Mouse (Mus musculus): ENCODE measurements around the gene Sema3a.
"Not testable (repeated sequence)": the region's sequence is repeated elsewhere in the genome, so short reads cannot be mapped to it uniquely, and the experiment has no call there.

Gene Sema3a

DNA sequence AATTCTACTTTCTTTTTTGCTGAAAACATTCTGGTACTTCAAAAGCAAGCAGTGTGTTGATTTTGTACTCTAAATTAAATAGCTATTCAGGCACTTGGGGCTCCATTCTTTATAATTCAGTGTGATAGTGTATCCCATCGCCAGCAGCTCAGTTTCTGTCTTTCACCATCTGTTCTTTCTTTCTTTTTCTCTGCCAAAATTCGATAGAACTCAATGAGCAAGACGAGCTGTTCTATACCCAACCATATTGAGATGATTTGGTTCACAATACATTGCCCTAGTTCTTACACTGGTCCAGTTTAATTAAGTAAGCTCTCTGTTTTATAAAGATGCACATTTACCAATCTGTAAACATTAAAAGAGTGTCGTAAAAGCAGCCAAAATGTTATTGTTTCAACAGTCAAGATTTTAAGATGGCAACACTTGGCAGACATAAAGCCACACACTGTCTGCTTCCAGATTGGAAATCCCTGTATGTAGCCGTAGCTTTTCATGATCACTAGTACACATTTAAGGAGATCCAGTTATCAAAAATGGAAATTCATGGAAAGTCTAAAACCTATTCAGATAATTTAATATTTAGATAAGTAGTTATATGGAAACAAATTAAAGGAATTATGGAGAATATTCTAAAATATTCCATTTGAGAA, 296.2 kb downstream of the Sema3a start:
- DNase-seq (ENCODE audit: low spot score) = no peak

DNA sequence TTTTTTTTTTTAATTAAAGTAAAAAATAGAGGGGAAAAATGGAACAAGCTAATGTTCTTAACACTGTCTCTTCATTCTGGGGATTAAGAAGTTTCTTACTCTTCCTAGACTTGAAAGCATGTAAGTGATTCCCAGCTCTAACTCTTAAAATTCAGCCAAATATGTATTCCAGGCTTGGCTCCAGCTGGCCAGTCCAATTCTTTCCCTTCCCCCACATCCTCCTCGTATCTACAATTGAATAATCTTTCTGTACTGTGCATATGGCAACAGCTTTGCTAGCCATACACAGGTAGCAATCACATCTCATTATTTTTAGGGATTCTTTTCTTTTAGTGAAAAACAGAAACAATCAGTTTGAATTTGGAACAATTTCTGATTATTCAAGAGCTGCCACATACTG, 303.5 kb downstream of the Sema3a start:
- no peak for DNase-seq (ENCODE audit: low spot score)

DNA sequence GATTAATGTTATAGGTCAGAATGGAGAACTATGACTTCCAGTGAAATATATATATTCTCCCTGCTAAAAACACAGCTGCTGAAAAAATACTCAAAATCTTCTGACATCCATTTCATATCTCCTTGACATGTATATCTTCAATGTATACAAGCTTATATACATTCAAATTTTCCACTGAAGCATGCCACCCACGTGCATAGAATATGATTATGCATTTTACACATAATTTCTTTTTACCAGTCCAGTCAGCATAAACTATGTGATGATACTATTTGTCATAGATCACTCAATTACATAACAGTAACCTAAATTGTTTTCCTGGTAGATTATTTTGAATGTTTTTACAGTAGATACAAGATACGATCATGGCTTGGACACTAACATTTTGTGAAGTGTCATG, 306.6 kb downstream of the Sema3a start:
- DNase-seq (ENCODE audit: low spot score) = no peak

DNA sequence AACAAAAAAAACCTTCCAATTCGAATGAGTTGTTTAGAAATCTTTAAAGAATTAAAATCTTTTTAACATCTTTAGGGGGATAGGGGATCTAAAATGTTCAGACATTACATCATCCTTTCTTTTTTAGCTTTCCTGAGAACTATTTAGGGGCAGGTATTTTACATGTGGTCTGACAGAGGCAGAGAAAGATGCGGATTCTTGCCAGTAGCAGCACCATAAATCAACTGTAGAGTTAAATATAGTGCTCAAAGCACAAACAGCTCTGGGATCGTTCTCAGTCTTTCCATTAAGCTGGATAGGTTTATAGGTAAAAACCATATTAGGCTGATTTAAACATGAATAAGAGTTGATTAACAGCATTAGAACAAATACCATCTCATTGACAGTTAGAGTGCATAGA, 307.4 kb downstream of the Sema3a start:
- no peak for DNase-seq (ENCODE audit: low spot score)

DNA sequence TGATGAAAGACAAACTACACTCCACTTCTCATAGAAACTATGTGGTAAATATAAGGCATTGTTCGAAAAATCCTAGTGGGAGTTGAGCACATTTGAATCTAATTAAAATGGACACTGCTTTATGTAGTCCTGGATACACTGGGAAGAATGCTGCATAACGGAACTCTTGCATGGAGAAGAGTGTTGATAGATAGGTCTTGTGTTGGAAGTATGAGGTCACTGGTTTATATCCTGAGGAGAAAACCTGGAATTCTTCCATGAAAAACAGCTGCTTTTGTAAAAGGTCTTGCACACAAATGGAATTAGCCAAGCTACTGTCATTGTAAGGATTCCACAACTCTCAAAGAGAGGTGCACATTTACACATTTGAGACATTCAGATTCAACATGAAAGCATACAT, 308.1 kb downstream of the Sema3a start:
- DNase-seq (ENCODE audit: low spot score) = no peak

DNA sequence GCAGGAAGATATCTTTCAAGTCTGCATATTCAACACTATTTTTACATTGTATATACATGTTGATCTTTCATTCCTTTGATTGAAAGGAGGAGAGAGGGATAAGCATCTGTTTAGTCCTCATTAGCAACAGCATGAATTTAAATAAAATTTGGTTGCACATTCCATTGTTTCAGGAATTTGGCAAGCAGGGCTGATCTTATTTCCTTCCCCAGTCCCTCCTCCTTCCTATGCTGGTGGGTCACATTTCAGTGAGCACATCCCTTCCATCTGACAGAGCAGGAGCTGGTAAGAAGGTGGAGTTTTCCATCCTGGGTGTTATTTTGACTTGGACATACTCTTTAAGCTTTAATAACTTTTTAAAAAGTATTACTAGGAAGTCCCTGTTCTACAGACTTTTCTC, 315.9 kb downstream of the Sema3a start:
- DNase-seq (ENCODE audit: low spot score) = no peak

DNA sequence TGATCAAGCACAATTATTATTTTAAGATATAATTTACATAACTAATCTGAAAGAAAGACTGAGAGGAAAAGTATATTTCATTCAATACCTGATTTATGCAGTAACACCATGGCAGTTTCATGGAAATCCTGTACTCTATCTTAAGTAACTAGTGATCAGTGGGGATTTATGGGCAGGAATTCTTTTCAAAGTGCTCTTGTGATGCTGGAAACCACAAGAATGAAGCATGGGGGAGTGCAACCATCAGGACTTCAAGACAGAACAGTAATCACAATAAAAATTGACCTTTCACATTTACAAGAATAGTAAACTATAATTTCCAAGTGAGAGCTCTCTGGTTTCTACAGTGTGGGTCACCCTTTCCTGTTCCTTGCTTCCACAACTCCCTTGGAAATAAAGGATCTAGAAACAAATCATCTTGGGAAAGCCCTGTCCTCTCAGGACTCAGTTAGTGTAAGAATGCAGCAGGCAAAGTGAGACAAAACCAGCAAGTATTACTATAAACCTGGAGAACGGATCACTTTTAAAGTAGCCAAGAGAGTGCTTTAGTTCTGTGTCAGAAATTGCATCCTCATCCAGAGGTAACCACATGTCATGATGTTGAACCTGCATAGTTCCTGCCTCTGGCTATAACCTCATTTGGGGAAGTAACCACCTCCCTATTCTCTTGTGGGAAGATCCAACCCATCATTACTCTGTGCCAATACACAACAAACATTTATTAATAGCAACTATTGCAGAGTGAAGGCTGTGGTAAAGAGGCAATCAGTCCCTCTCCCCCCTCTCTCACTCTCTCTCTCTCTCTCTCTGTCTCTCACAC, 335.2 kb downstream of the Sema3a start:
- no peak for DNase-seq (ENCODE audit: low spot score)

DNA sequence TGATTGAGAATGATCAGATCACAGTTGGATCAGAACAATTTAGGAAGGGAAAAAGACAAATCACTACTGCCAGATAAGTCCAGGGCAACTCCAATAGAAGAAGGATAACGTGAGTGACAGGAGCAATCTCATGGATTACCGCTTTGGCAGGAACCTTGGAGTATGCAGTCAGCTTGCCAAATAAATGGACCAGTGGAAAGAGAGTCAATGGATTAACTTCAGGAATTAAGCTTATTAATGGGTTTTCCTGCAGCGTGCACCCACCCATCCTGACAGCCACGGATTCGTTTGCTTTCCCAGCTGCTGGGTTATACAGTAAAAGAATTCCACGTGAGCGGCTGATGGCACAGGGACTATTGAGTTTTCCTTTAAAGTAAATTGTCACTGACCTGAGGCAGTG, 343.6 kb downstream of the Sema3a start:
- no peak for DNase-seq (ENCODE audit: low spot score)

DNA sequence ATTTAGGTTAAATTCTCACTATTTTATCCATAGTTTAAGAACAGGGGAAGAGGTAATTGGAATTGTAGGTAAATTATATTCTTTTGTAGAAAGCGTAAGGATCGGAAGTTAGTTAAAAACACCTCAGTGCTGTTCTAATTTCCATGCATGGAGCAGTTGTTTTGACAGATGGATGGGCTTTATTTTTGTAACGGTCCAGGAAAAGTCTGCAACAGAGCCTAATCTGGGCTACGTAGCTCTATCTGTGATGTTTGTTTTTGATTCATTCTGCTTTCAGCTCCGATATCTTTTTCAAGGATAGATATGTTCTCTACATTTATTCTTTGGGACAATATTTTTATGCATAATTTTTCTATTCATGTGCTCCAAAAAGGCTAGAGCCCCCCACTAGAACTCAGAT, 344.2 kb downstream of the Sema3a start:
- no peak for DNase-seq (ENCODE audit: low spot score)

DNA sequence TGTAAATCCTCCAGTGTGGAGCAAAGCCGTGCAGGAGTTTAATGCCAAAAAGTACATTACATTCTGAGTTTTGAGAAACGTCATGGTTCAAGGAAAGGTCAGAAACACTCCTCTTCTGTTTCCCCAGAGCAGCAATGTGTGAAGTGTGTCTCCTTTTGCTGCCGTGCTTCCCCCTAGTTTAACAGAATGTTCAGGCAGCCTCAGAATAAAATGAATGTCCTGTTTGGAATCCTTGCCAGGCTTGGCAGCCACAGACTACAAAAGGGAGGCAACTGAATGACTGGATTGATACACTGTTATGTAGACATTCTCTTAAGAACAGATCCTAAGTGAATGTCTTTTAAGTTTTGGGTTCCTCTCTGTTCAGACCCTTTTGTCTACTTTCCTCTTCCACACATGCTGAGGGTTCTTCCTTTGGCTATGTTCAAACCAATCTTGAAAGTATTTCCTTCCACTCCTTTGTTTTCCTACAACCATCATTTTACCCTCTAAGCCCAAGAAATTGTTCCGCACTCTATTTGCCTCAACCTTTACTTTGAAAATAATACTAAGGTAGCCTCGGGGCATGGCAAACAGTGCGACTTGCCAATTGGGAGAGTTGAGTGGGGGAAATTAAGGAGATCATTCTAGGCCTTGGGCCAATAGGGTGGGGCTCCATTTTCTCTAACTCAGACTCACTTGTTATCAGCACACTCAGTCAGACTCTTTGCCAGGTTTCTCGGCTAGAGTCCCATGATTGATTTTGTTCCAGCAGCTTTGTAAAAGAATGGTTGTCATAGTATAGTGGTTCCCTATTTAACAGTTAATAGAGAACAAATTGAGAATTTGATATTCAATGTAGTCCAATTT, 345.1 kb downstream of the Sema3a start:
- DNase-seq (ENCODE audit: low spot score) = no peak

DNA sequence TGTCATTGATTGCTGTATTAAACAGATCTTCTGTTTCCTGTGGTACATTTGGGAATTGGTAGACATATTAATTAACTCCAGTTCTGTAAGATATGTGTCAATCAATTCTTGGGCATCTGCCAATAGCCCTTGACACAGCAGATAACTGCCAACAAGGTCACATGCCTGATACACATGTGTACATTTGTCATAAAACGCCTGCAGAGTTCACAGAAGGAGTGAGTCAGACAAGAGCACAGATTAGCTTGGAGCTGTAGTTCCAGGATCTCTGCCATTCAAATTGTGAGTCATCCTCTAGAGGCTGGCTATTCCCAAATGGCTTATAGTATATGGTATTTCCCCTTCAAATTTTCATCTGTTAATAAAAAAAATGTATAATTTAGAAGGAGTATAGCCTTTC, 352.4 kb downstream of the Sema3a start:
- DNase-seq (ENCODE audit: low spot score) = no peak

DNA sequence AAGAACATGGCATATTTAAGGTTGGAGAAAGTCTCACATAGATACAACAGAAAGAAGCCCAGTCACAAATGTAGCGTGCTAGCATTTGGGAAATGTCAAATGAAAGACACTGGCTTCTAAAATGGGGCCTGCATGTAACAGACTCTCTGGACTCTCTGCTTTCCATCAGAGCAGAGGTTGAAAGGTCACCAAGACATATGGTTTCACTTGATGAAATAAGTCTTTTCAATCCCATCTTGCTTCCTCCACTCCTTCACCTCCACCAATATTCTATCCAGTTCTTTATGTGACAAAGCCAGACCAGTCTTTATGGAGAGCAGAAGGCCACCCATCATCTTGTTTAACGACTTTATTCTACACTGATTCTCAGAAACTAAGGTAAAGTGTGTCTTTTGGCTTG, 363.5 kb downstream of the Sema3a start:
- no peak for DNase-seq (ENCODE audit: low spot score)

DNA sequence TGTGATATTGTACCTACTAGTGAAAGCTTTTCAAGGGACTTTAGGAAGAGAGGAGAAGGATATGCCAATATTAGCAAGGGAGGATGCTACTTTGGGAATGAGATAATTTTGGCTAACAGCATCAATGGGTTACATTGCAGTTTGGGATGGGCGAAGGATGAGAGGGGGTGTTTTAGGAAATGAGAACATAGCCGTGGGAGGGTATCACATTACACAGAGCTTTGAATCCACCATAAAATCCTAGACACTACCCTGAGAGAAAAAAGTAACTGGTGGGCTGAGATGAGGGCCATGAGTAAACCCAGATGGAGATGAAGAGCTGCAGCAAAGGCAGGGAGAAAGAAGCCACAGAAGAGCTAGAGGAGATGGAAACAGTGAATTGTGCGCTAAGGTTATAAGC, 370.8 kb downstream of the Sema3a start:
- DNase-seq (ENCODE audit: low spot score) = not testable (repeated sequence)

DNA sequence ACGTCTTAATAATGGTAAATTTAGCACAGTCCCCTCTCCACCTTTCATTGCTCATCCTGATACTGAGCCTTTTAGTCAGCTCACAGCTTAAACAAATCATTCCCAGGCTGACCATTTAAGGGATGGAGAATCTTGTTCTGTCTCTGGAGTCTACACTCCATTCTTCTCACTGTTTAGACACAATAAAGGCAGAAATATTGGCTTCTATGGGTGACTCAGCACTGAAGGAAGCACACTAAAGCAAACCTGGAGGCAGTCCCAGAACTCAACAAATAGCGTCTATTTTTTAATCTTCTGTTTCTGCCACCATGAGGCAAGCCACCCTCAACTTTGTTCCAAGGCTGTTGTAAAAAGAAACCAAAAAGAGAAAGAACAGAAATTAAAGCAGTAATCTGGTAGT, 374.6 kb downstream of the Sema3a start:
- DNase-seq (ENCODE audit: low spot score) = no peak

DNA sequence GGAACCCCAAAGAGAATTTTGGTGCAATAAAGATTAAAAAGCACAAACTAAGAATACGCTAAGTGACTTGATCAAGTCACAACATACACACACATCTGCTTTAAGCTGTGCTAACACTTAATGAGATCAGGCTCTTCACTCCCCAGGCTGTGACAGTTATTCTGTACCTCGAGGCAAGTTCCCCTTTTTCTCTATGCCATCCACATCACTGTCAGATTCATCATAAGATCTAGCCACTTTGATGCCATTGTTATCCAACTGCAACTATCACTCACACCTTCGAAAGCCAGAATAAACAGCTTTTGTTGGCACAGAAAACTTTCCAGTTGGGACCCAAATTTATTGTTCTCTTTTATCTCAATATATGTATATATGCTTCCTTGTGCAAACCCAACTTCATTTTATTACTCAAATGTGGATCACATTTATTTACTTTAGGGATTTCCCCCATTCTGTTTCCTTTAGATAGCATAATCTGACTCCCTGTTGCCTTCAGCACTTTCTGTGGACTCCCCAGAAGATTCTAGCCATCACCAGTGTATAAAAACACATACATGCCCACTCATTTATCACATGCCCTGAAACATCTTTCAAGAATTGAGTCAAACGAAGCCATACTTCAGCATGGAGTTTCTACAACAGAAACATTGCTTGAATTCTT, 380.8 kb downstream of the Sema3a start:
- no peak for DNase-seq (ENCODE audit: low spot score)

DNA sequence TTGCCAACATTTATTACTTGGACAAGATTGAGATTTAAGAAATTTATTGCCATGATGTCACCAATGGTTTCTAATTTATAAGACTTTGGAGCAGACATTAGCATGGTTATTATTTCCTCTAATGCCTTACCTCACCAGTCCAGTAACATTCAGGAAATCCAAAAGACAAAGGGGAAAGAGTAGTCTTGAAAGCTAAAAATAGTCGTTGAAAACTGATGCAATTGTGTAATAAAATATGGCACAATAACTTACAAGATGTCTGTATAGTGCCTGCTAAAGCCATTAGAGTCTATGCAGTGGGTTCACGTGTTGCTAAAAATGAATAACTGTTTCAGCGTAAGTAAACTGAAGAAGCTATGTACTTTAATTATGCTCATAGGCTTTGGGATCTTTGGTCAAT, 383.9 kb downstream of the Sema3a start:
- no peak for DNase-seq (ENCODE audit: low spot score)

DNA sequence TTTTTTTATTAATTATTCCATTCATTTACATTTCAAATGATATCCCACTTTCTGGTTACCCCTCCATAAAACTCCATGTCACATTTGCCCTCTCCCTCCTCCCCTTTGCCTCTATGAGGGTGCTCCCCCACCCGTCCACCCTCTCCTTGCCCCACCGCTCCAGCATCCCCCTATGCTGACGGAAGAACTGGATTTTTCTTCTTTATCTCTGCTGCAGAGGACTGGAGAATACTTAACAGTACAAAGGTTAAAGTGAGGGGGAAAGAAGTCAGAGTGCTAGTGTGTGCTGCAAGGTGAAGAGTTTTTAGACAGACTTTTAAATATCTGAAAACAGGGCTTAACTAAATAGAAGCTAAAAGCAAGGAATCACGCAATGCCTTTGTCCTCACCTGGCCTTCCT, 391.8 kb downstream of the Sema3a start:
- DNase-seq (ENCODE audit: low spot score) = no peak

DNA sequence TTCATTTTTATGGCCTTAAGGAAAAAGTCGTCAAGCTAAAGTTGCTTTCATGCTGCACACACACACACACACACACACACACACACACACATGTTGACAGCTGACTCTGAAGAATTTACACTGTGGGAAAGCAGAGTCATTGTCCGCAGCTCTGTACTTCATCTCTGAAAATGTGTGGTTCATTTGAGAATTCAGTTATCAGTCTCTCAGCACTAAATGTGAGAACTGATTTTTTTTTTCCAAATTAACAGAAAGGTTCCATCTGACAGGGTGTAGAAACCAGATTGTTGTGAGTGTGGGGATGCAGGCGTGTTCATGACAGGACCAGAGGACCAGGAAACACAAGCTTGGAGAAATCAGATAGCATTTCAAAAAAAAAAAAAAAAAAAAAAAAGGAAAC, 400.4 kb downstream of the Sema3a start:
- no peak for DNase-seq (ENCODE audit: low spot score)

DNA sequence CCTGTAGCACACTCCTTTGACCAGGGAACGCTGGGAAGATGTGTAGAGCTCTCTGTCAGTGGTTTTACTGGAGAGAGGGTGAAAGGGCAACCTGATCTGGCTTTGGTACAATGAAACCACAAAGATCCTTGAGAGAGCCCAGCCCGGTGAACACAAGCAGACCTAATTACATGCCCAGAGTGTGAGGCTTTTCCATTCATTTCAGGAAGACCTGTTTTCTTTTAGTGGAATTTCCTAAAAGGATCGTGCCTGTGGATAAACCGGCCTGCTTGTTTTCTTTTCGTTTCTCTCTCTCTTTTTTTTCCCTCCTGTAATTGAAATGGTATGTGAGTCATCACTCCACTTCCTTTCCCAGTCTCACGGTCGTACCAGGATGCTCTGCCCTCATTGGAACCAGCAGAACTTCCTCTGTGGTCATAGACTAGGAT, 401.8 kb downstream of the Sema3a start:
- DNase-seq (ENCODE audit: low spot score) = no peak

DNA sequence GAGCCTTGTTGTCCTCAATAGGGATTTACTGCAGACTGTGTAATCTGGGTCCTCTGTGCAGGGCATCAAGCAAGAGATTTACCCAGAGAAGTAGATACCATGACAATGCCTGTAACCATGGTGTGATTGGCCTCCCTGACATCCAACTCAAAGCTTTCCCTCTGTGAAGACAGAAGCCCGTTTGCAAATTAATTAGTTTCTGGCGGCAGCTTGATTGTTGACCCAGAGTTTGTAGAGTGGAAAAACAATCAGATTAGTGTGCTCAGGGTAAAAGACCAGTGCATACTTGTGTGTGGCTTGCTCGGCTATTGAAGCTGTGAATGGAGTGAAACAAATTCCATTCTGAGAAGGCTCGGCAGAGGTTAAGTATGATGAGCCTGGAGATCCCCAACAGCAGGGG, 404.0 kb downstream of the Sema3a start:
- no peak for DNase-seq (ENCODE audit: low spot score)

DNA sequence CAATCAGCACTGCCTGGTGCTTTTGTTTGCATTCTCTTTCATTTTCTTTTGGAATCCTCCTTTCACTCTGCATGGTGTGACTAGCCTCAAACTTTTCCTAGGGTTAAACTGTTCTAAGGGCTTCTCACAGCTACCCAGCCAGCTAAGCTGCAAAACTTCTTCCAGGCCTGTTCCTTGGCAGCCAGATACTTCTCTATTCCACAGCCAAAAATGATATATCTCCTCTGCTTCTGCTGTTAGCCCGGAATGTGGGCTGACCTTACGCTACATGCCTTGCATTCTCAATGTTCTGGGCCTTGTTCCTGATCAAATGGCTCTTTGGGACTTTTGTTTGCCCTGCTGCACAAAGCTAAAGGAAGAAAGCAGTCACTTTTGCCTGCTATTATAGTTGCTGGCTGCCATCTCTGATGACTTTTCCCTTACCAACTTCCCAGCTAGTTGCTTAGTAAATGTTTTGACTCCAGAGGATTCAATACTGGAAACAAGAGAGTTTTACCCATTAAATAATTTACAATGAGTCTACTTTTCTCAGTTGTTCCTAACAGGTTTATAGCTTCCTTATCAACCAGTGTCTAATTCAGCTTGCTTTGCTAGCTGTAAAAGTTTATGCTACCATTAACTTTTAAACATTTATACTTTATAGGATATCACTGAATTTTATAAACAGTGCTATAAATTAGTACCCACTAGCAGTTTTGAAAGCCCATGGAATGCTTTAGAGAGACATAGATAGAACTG, 422.4 kb downstream of the Sema3a start:
- DNase-seq (ENCODE audit: low spot score) = no peak

DNA sequence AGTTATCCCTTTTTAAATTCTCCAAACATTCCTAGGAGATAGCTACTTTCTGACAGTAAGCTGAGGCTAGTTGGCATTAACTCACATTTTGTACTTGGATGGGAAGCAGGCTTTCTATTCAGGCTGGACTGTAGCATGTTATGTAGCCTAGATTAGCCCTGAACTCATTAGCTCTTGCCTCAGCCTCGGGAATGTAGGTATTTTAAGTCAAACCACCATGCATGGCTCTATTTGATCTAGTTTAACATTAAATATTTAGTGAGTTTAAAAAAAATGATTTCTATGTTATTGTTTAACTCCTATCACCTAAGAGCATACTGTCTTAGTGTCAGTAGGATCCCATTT, 423.0 kb downstream of the Sema3a start:
- no peak for DNase-seq (ENCODE audit: low spot score)
